Mouse (Mus musculus): ENCODE measurements at regions not wholly inside any gene's neighbourhood (a gene's known extent, or its start where the extent isn't known, plus 50 kb on each side); places are given as distances from the start of the nearest gene placed in this dataset.

- no peaks in the 10 kb centered on the region for H3K27me3 ChIP-seq (ENCODE audit: control insufficient read depth, insufficient read depth, low read length)
- 98% methylated on average over 2 of the region's 2 CpGs for WGBS
- H3K27ac ChIP-seq (ENCODE audit: low read depth, low read length) = no peak overlapping the region
- no peak overlapping the region for H3K4me2 ChIP-seq (ENCODE audit: low read depth, low read length, severe bottlenecking)
- DNase-seq (ENCODE audit: low spot score) (no peak), ATAC-seq (replicated peaks; ENCODE audit: low FRiP score) (no peak)
- H3K4me3 ChIP-seq (ENCODE audit: low read depth, low read length) = no peak overlapping the region
- no peaks in the 10 kb centered on the region; the same call in 1 of the 2 replicates for H3K4me1 ChIP-seq (replicated peaks; ENCODE audit: control insufficient read depth, insufficient read depth, low read length)
- no peak overlapping the region for H3K9ac ChIP-seq (ENCODE audit: low read length)
- H3K9me3 ChIP-seq (ENCODE audit: control insufficient read depth, low read length) = no peaks in the 10 kb centered on the region; the same call in 1 of the 2 replicates
- H3K36me3 ChIP-seq (ENCODE audit: control insufficient read depth, insufficient read depth, low read length) = no peaks in the 10 kb centered on the region
Observed at GRCm38 (mm10) chr5:64591792-64592191, 211.4 kb upstream of the Klf3 start.

GRCm38 (mm10) chr5:64595220-64595619, 208.0 kb upstream of the Klf3 start:
- no peaks in the 10 kb centered on the region for H3K9me3 ChIP-seq (ENCODE audit: control insufficient read depth, low read length)
- no peak overlapping the region for H3K4me2 ChIP-seq (ENCODE audit: low read depth, low read length, severe bottlenecking)
- H3K36me3 ChIP-seq (ENCODE audit: control insufficient read depth, insufficient read depth, low read length) = no peaks in the 10 kb centered on the region
- DNase-seq (ENCODE audit: low spot score) (peak; percentile 48), ATAC-seq (replicated peaks; ENCODE audit: low FRiP score) (no peak)
- no peak overlapping the region for H3K9ac ChIP-seq (ENCODE audit: low read length)
- H3K27me3 ChIP-seq (ENCODE audit: control insufficient read depth, insufficient read depth, low read length) = no peaks in the 10 kb centered on the region
- 58% methylated on average over 3 of the region's 3 CpGs for WGBS
- no peak overlapping the region for H3K4me3 ChIP-seq (ENCODE audit: low read depth, low read length)
- no peaks in the 10 kb centered on the region; the same call in 1 of the 2 replicates for H3K4me1 ChIP-seq (replicated peaks; ENCODE audit: control insufficient read depth, insufficient read depth, low read length)
- no peak overlapping the region for H3K27ac ChIP-seq (ENCODE audit: low read depth, low read length)

GRCm38 (mm10) chr5:64595751-64596344, 207.3 kb upstream of the Klf3 start:
- no peak overlapping the region for H3K9ac ChIP-seq (ENCODE audit: low read length)
- no peaks in the 10 kb centered on the region for H3K9me3 ChIP-seq (ENCODE audit: control insufficient read depth, low read length)
- H3K4me2 ChIP-seq (ENCODE audit: low read depth, low read length, severe bottlenecking) = no peak overlapping the region
- H3K4me3 ChIP-seq (ENCODE audit: low read depth, low read length) = no peak overlapping the region
- ATAC-seq (replicated peaks; ENCODE audit: low FRiP score) (no peak), DNase-seq (ENCODE audit: low spot score) (peak; percentile 45)
- WGBS = 71% methylated on average over 17 of the region's 17 CpGs
- H3K4me1 ChIP-seq (replicated peaks; ENCODE audit: control insufficient read depth, insufficient read depth, low read length) = no peaks in the 10 kb centered on the region; the same call in 1 of the 2 replicates
- no peaks in the 10 kb centered on the region for H3K36me3 ChIP-seq (ENCODE audit: control insufficient read depth, insufficient read depth, low read length)
- no peaks in the 10 kb centered on the region for H3K27me3 ChIP-seq (ENCODE audit: control insufficient read depth, insufficient read depth, low read length)
- H3K27ac ChIP-seq (ENCODE audit: low read depth, low read length) = no peak overlapping the region

- no peak for ATAC-seq (replicated peaks; ENCODE audit: low FRiP score)
- Histone ChIP-seq H3K9me3 (ENCODE audit: control insufficient read depth, low read length) (no peaks in the 10 kb centered on the region), H3K27ac (ENCODE audit: low read depth, low read length) (no peak overlapping the region), H3K27me3 (ENCODE audit: control insufficient read depth, insufficient read depth, low read length) (no peaks in the 10 kb centered on the region), H3K36me3 (ENCODE audit: control insufficient read depth, insufficient read depth, low read length) (no peaks in the 10 kb centered on the region), H3K4me2 (ENCODE audit: low read depth, low read length, severe bottlenecking) (no peak overlapping the region), H3K9ac (ENCODE audit: low read length) (no peak overlapping the region), H3K4me3 (ENCODE audit: low read depth, low read length) (no peak overlapping the region), H3K4me1 (replicated peaks; ENCODE audit: control insufficient read depth, insufficient read depth, low read length) (no peaks in the 10 kb centered on the region; the same call in 1 of the 2 replicates)
- 84% methylated on average over 7 of the region's 7 CpGs for WGBS
- peak; percentile 7 for DNase-seq (ENCODE audit: low spot score)
Observed at GRCm38 (mm10) chr5:64597021-64597420, 206.2 kb upstream of the Klf3 start.

- H3K27ac ChIP-seq (ENCODE audit: low read depth, low read length) = no peak overlapping the region
Observed at GRCm38 (mm10) chr5:64597451-64597850, 205.7 kb upstream of the Klf3 start.

GRCm38 (mm10) chr5:64598606-64599005, 204.6 kb upstream of the Klf3 start:
- WGBS = 88% methylated on average over 3 of the region's 3 CpGs
- H3K4me2 ChIP-seq (ENCODE audit: low read depth, low read length, severe bottlenecking) = no peak overlapping the region
- ATAC-seq (replicated peaks; ENCODE audit: low FRiP score) (no peak), DNase-seq (ENCODE audit: low spot score) (peak; percentile 25)
- no peaks in the 10 kb centered on the region for H3K36me3 ChIP-seq (ENCODE audit: control insufficient read depth, insufficient read depth, low read length)
- no peak overlapping the region for H3K4me3 ChIP-seq (ENCODE audit: low read depth, low read length)
- no peak overlapping the region for H3K9ac ChIP-seq (ENCODE audit: low read length)
- H3K9me3 ChIP-seq (ENCODE audit: control insufficient read depth, low read length) = no peaks in the 10 kb centered on the region
- H3K27ac ChIP-seq (ENCODE audit: low read depth, low read length) = no peak overlapping the region
- no peaks in the 10 kb centered on the region; the same call in 1 of the 2 replicates for H3K4me1 ChIP-seq (replicated peaks; ENCODE audit: control insufficient read depth, insufficient read depth, low read length)
- H3K27me3 ChIP-seq (ENCODE audit: control insufficient read depth, insufficient read depth, low read length) = no peaks in the 10 kb centered on the region

More at GRCm38 (mm10) chr5:64597451-64597850, 205.7 kb upstream of the Klf3 start:
- Histone ChIP-seq H3K36me3 (ENCODE audit: control insufficient read depth, insufficient read depth, low read length) (no peaks in the 10 kb centered on the region), H3K4me3 (ENCODE audit: low read depth, low read length) (no peak overlapping the region), H3K9ac (ENCODE audit: low read length) (no peak overlapping the region), H3K4me1 (replicated peaks; ENCODE audit: control insufficient read depth, insufficient read depth, low read length) (no peaks in the 10 kb centered on the region; the same call in 1 of the 2 replicates), H3K27me3 (ENCODE audit: control insufficient read depth, insufficient read depth, low read length) (no peaks in the 10 kb centered on the region), H3K4me2 (ENCODE audit: low read depth, low read length, severe bottlenecking) (no peak overlapping the region), H3K9me3 (ENCODE audit: control insufficient read depth, low read length) (no peaks in the 10 kb centered on the region)
- DNase-seq (ENCODE audit: low spot score) (peak; percentile 35), ATAC-seq (replicated peaks; ENCODE audit: low FRiP score) (no peak)
- WGBS = 58% methylated on average over 3 of the region's 3 CpGs

GRCm38 (mm10) chr5:64599015-64599414, 204.2 kb upstream of the Klf3 start:
- no peak overlapping the region for H3K4me3 ChIP-seq (ENCODE audit: low read depth, low read length)
- no peaks in the 10 kb centered on the region for H3K27me3 ChIP-seq (ENCODE audit: control insufficient read depth, insufficient read depth, low read length)
- no peak overlapping the region for H3K4me2 ChIP-seq (ENCODE audit: low read depth, low read length, severe bottlenecking)
- no peaks in the 10 kb centered on the region for H3K9me3 ChIP-seq (ENCODE audit: control insufficient read depth, low read length)
- WGBS = 73% methylated on average over 3 of the region's 3 CpGs
- no peak overlapping the region for H3K27ac ChIP-seq (ENCODE audit: low read depth, low read length)
- H3K36me3 ChIP-seq (ENCODE audit: control insufficient read depth, insufficient read depth, low read length) = no peaks in the 10 kb centered on the region
- H3K9ac ChIP-seq (ENCODE audit: low read length) = no peak overlapping the region
- H3K4me1 ChIP-seq (replicated peaks; ENCODE audit: control insufficient read depth, insufficient read depth, low read length) = no peaks in the 10 kb centered on the region; the same call in 1 of the 2 replicates
- no peak for ATAC-seq (replicated peaks; ENCODE audit: low FRiP score)
- DNase-seq (ENCODE audit: low spot score) = peak; percentile 31

GRCm38 (mm10) chr5:64599865-64600288, 203.3 kb upstream of the Klf3 start:
- Histone ChIP-seq H3K4me3 (ENCODE audit: low read depth, low read length) (no peak overlapping the region), H3K4me2 (ENCODE audit: low read depth, low read length, severe bottlenecking) (no peak overlapping the region)

GRCm38 (mm10) chr5:64600392-64600791, 202.8 kb upstream of the Klf3 start:
- WGBS = 66% methylated on average over 7 of the region's 7 CpGs
- H3K4me1 ChIP-seq (replicated peaks; ENCODE audit: control insufficient read depth, insufficient read depth, low read length) = no peaks in the 10 kb centered on the region; the same call in 1 of the 2 replicates
- H3K27ac ChIP-seq (ENCODE audit: low read depth, low read length) = no peak overlapping the region

More at GRCm38 (mm10) chr5:64599865-64600288, 203.3 kb upstream of the Klf3 start:
- no peaks in the 10 kb centered on the region; the same call in 1 of the 2 replicates for H3K4me1 ChIP-seq (replicated peaks; ENCODE audit: control insufficient read depth, insufficient read depth, low read length)
- H3K9me3 ChIP-seq (ENCODE audit: control insufficient read depth, low read length) = no peaks in the 10 kb centered on the region
- ATAC-seq (replicated peaks; ENCODE audit: low FRiP score) (no peak), DNase-seq (ENCODE audit: low spot score) (peak; percentile 47)
- WGBS = 60% methylated on average over 13 of the region's 13 CpGs
- H3K27me3 ChIP-seq (ENCODE audit: control insufficient read depth, insufficient read depth, low read length) = no peaks in the 10 kb centered on the region
- no peak overlapping the region for H3K27ac ChIP-seq (ENCODE audit: low read depth, low read length)
- H3K9ac ChIP-seq (ENCODE audit: low read length) = no peak overlapping the region
- H3K36me3 ChIP-seq (ENCODE audit: control insufficient read depth, insufficient read depth, low read length) = no peaks in the 10 kb centered on the region

More at GRCm38 (mm10) chr5:64600392-64600791, 202.8 kb upstream of the Klf3 start:
- Histone ChIP-seq H3K4me2 (ENCODE audit: low read depth, low read length, severe bottlenecking) (no peak overlapping the region), H3K27me3 (ENCODE audit: control insufficient read depth, insufficient read depth, low read length) (no peaks in the 10 kb centered on the region), H3K4me3 (ENCODE audit: low read depth, low read length) (no peak overlapping the region), H3K9me3 (ENCODE audit: control insufficient read depth, low read length) (no peaks in the 10 kb centered on the region), H3K9ac (ENCODE audit: low read length) (no peak overlapping the region), H3K36me3 (ENCODE audit: control insufficient read depth, insufficient read depth, low read length) (no peaks in the 10 kb centered on the region)
- ATAC-seq (replicated peaks; ENCODE audit: low FRiP score) = no peak
- peak; percentile 9 for DNase-seq (ENCODE audit: low spot score)

Measured in forebrain, embryonic 11.5 days (tissue).